Mouse (Mus musculus) fibroblast of lung, adult 2 months (primary cell): ENCODE measurements around the gene Ush1g.
A peak's percentile ranks its signal among the peaks of the same experiment; 100 is the strongest.

Experiments
- DNase-seq: peaks from one replicate; pipeline ENCODE4 v3.0.0-alpha.2; 2011; ENCODE audit warnings: low read depth

The Ush1g gene

GRCm38 (mm10) chr11:115288305-115288704 lies 33.5 kb downstream of the Ush1g start:
- no peak for DNase-seq

- no peak for DNase-seq
These were observed 34.5 kb downstream of the Ush1g start for GRCm38 (mm10) chr11:115287386-115287785.

GRCm38 (mm10) chr11:115286201-115286993 lies 35.4 kb downstream of the Ush1g start:
- no peak for DNase-seq

GRCm38 (mm10) chr11:115285282-115285681 lies 36.6 kb downstream of the Ush1g start:
- no peak for DNase-seq

- DNase-seq: no peak
These were observed 37.8 kb downstream of the Ush1g start for GRCm38 (mm10) chr11:115283891-115284620.

- DNase-seq: no peak
These were observed 38.4 kb downstream of the Ush1g start for GRCm38 (mm10) chr11:115283486-115283765.

GRCm38 (mm10) chr11:115282723-115283485 lies 38.9 kb downstream of the Ush1g start:
- no peak for DNase-seq

- DNase-seq: peak; percentile 54
These were observed 39.5 kb downstream of the Ush1g start for GRCm38 (mm10) chr11:115282295-115282694.

- DNase-seq: no peak
These were observed 42.1 kb downstream of the Ush1g start for GRCm38 (mm10) chr11:115279726-115280125.

GRCm38 (mm10) chr11:115278176-115278575 lies 43.7 kb downstream of the Ush1g start:
- DNase-seq: no peak

- no peak for DNase-seq
These were observed 44.3 kb downstream of the Ush1g start for GRCm38 (mm10) chr11:115277604-115277975.

GRCm38 (mm10) chr11:115276780-115277603 lies 44.8 kb downstream of the Ush1g start, which contains the start of gene Fdxr:
Gene Fdxr (minus strand): TSS chr11:115277050.
- peak; percentile 100 for DNase-seq

- no peak for DNase-seq
These were observed 45.9 kb downstream of the Ush1g start for GRCm38 (mm10) chr11:115275954-115276353.

GRCm38 (mm10) chr11:115275509-115275908 lies 46.3 kb downstream of the Ush1g start:
- no peak for DNase-seq

GRCm38 (mm10) chr11:115274771-115275170 lies 47.1 kb downstream of the Ush1g start:
- DNase-seq: no peak

GRCm38 (mm10) chr11:115274178-115274577 lies 47.7 kb downstream of the Ush1g start:
- no peak for DNase-seq

GRCm38 (mm10) chr11:115273735-115274134 lies 48.1 kb downstream of the Ush1g start:
- no peak for DNase-seq

GRCm38 (mm10) chr11:115272894-115273498 lies 48.8 kb downstream of the Ush1g start:
- no peak for DNase-seq

GRCm38 (mm10) chr11:115271481-115271880 lies 50.4 kb downstream of the Ush1g start:
- DNase-seq: no peak

GRCm38 (mm10) chr11:115271052-115271451 lies 50.8 kb downstream of the Ush1g start:
- no peak for DNase-seq

- peak; percentile 34 for DNase-seq
These were observed 51.5 kb downstream of the Ush1g start for GRCm38 (mm10) chr11:115270148-115270861.
